Mouse (Mus musculus) B cell, adult 67 days (primary cell): ENCODE results near the gene Cwc22. TPM values are rescaled to one million over a fixed set of nuclear protein-coding genes. Genes with fewer than 3 reads are reported as not detected.

Experiments used
- total RNA-seq, 2 experiments: library from RNA; stranded (reverse); gene quantifications; 4 replicates each; pipeline ENCODE4 v1.2.4; 2023

Gene Cwc22
- total RNA-seq = 10 to 100 TPM; 56.2 to 60.2 TPM

DNA sequence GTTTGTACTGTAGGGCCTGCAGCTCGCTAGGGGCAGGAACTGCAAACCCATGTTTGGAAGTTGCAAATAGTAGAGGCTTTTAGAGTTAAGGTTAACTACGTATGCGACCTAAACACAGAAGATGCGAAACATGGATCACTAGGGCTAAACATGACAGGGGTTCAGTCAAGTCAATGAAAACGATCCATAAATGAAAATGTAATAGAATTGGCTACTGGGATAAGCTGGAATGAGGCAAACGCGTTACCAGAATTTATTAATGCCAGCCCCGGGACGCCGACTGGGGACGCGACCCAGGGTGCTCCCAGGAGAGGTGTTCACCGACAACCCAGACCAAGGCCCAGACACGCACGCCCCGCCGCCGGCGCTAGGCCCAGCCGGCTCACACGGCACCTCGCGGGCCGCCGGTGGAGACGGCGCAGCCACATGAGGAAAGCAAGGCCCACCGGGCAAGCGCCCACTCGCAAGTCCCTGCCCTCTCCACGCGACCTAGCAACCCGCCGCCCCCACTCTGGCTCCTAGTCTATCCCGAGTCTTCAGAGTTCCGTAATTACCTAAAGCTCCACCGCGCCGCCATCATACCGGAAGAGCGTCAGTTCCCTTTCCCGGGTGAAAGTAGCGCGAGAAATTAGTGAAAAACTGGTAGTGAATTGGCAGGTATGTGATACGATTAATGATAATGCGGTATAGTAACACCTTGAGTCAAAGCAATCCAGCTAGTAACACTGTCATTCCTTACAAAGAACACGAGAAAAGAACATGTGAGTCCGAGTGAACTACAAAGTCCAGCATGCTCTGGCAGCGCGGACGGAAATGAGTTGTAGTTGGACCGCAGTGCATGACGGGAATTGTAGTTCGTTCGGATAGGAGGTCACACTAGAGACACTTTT is at the start of gene Cwc22:
TSS of gene Cwc22 (minus strand) at position 780 of the 890 bp plus-strand sequence.

Other genes with a start within 250 kb of the Cwc22 start
- not detected for gene Zfp385b, start 126.7 kb downstream of the Cwc22 start, total RNA-seq